Mouse (Mus musculus) limb, embryonic 14.5 days (tissue): ENCODE measurements at regions not wholly inside any gene's neighbourhood (a gene's known extent, or its start where the extent isn't known, plus 50 kb on each side); places are given as distances from the start of the nearest gene placed in this dataset.
A peak's percentile ranks its signal among the peaks of the same experiment; 100 is the strongest.

Source experiments
- ATAC-seq: fragments of 200-750 bp; cut with Nextera tagmentation; 2 replicates; pipeline ENCODE4 v1.8.0; 2017; ENCODE audit warnings: low read depth, moderate number of reproducible peaks, moderate TSS enrichment; ENCODE audit not compliant: low FRiP score
- DNase-seq: peaks from one replicate; pipeline ENCODE4 v3.0.0-alpha.2; 2015; ENCODE audit warnings: low spot score
- H3K27ac ChIP-seq: fragments of 300-500 bp; sonication (generic); replicated peaks from 2 replicates; pipeline ENCODE4 v1.5.1; 2014; ENCODE audit warnings: low read depth, mild to moderate bottlenecking, low read length, moderate library complexity, mixed read lengths
- H3K27me3 ChIP-seq: fragments of 300-500 bp; sonication (generic); 2 replicates; pipeline ENCODE4 v1.6.1; 2014; ENCODE audit warnings: low read length, mixed read lengths; ENCODE audit not compliant: control insufficient read depth, insufficient read depth
- H3K36me3 ChIP-seq: fragments of 300-500 bp; sonication (generic); 2 replicates; pipeline ENCODE4 v1.6.1; 2014; ENCODE audit warnings: mild to moderate bottlenecking, low read length, moderate library complexity, mixed read lengths; ENCODE audit not compliant: control insufficient read depth, insufficient read depth
- H3K4me1 ChIP-seq: fragments of 300-500 bp; sonication (generic); 2 replicates; pipeline ENCODE4 v1.6.1; 2014; ENCODE audit warnings: antibody characterized with exemption, low read length, mixed read lengths; ENCODE audit not compliant: control insufficient read depth, insufficient read depth
- H3K4me2 ChIP-seq: fragments of 300-500 bp; sonication (generic); replicated peaks from 2 replicates; pipeline ENCODE4 v1.6.1; 2014; ENCODE audit warnings: low read depth, mild to moderate bottlenecking, low read length, moderate library complexity; ENCODE audit not compliant: severe bottlenecking
- H3K4me3 ChIP-seq: fragments of 300-500 bp; sonication (generic); replicated peaks from 2 replicates; pipeline ENCODE4 v1.5.1; 2014; ENCODE audit warnings: low read length
- H3K9ac ChIP-seq: fragments of 300-500 bp; sonication (generic); 2 replicates; pipeline ENCODE4 v1.6.1; 2014; ENCODE audit warnings: mild to moderate bottlenecking, low read depth, low read length, moderate library complexity; ENCODE audit not compliant: severe bottlenecking
- H3K9me3 ChIP-seq: fragments of 300-500 bp; sonication (generic); 2 replicates; pipeline ENCODE4 v1.6.1; 2016; ENCODE audit warnings: low read length; ENCODE audit not compliant: control insufficient read depth
- POLR2A ChIP-seq: fragments of 200-500 bp; IDR thresholded peaks from 2 replicates; pipeline ENCODE4 v1.8.0; 2012; ENCODE audit warnings: inconsistent platforms, mild to moderate bottlenecking, moderate library complexity, borderline replicate concordance; ENCODE audit not compliant: insufficient read depth, insufficient read length; ENCODE audit errors: extremely low read depth
- WGBS: fragments of 180-500 bp; shearing (Covaris S2); extraction: QIAGEN DNeasy Blood & Tissue Kit; methylation state at CpG from one replicate; pipeline ENCODE4 v1.1.7; 2014; 5-methylcytosine and 5-hydroxymethylcytosine counted together

DNA sequence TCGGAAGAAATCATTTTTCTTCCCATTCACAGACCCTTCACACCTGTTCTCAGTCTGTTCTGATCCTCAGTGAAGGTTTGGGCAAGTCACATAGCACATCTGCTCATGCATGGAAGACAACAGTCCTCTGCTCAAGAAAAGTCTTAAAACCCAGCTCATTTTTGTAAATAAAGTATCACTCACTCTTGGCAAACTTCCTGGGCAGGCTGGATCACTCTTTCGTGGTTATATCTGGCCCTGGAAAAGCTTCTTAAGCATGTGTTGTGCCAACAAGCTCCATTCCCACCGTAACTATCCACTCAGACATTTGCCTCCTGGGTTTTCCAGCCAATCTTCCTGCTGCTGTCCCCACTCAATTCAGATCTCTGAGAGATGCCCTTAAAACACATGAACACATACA lies 103.2 kb upstream of the Cep85l start:
- DNase-seq, result no peak
- Histone ChIP-seq H3K4me2 (no peak overlapping the region), H3K4me3 (no peak overlapping the region), H3K9ac (no peak overlapping the region), H3K4me1 (no peaks in the 10 kb centered on the region), H3K27ac (no peak overlapping the region), H3K27me3 (no peaks in the 10 kb centered on the region), H3K36me3 (no peaks in the 10 kb centered on the region), H3K9me3 (no peaks in the 10 kb centered on the region)
- no peak for ATAC-seq
- TF ChIP-seq POLR2A, result no peak
- WGBS, result 74% methylated on average over 3 of the region's 3 CpGs

DNA sequence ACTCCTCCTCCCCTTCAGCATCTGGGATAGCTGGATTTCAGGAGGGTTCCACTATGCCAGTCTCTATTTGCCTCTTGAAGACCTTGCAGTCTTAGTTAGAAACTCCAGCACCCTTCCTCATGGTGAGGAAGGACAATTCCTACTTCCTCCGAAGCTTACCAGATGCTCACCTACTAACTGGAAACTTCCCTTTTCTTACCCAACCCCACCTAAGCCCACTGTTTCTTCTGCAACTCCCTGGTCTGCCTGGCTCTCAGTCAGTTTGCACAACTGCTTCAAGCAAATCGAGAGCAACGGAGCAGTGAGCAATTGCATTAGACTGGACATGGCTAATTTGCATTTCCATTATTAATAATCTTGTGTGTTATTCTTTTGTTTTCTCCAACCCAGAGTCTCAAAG lies 90.5 kb upstream of the Cep85l start:
- DNase-seq (no peak), ATAC-seq (no peak)
- Histone ChIP-seq H3K4me3 (no peak overlapping the region), H3K27ac (no peak overlapping the region), H3K4me2 (no peak overlapping the region), H3K9ac (no peak overlapping the region), H3K27me3 (no peaks in the 10 kb centered on the region), H3K9me3 (peaks cover 16% of the 10 kb centered on the region), H3K4me1 (no peaks in the 10 kb centered on the region), H3K36me3 (no peaks in the 10 kb centered on the region)
- TF ChIP-seq POLR2A, result no peak
- WGBS, result 90% methylated on average over 3 of the region's 3 CpGs

DNA sequence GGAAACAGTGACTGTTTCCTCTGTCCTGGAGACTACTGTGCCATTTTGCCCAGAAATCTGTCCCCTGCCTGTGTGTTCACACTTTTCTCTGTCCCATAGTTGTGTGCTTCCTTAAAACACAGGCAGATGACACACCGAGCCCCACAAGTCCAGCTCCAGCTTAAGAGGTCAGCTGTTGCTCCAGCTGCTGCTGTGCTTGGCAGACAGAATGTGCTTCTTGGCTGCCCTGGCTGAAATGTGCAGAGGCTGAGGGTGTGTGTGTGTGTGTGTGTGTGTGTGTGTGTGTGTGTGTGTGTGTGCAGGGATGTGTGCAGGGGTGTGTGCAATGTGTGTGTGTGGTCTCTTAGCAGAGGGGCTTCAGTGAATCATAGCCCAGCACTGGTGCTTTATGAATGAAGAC lies 89.9 kb upstream of the Cep85l start:
- TF ChIP-seq POLR2A, result no peak
- 69% methylated on average over 1 of the region's 1 CpGs for WGBS
- Histone ChIP-seq H3K27ac (no peak overlapping the region), H3K4me3 (no peak overlapping the region), H3K9me3 (peaks cover 16% of the 10 kb centered on the region), H3K36me3 (no peaks in the 10 kb centered on the region), H3K4me2 (no peak overlapping the region), H3K9ac (no peak overlapping the region), H3K27me3 (no peaks in the 10 kb centered on the region), H3K4me1 (no peaks in the 10 kb centered on the region)
- DNase-seq (peak; percentile 43), ATAC-seq (0 out of 2 replicates have a peak, but pooled peaks have one; percentile 19)

DNA sequence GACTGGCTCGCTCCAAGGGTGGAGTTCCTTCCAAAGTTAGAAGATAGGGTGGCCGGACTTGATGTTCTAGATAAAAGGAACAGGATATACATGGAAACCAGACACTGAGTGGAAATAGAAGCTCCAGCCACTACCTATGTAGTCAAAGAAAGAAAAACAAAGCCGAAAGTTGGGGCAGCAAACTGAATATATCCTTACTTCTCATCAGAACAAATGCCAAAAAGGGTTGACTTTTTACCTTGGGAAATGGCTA lies 88.5 kb upstream of the Cep85l start:
- Histone ChIP-seq H3K4me2 (no peak overlapping the region), H3K4me3 (no peak overlapping the region), H3K9me3 (peaks cover 16% of the 10 kb centered on the region), H3K4me1 (no peaks in the 10 kb centered on the region), H3K9ac (no peak overlapping the region), H3K36me3 (no peaks in the 10 kb centered on the region), H3K27me3 (no peaks in the 10 kb centered on the region), H3K27ac (no peak overlapping the region)
- DNase-seq (no peak), ATAC-seq (no peak)
- WGBS, result 94% methylated on average over 3 of the region's 3 CpGs
- TF ChIP-seq POLR2A, result no peak

DNA sequence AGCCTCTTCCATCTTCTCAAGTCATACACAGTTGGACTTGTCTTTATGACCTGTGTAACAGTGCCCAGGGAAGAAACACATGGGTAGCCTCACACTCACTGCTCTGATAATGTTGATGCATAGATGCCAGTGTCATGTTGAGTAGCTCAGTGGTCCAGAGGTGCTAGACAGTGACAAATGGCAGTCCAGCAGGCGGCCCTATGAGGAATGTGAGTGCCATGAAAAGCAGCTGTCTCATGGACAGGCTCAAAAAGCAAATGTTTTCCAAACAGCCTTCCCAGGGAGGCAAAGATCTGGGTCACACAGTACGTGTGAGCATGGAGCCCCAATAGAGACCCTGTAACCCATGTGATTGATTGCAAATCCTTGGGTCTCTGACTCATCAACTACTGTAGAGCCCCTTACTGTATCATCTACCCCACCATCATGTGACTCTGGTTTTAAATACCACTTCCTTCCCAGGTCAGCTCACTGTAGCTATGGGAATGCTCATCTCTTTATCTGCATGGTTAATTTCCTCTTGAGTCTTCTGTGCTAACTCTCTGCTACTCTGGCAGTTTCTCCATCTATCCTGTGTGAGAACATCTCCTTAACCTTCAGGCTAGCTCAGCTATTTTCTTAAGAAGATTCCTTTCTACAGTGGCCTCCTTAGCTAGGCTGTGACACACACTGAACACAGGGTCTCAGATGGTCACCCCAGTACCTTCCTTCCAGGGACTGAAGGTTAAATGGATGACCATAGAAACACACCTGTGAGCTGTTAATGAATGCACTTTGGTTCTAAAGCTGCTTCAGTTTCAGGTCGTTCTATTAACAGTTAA lies 87.9 kb upstream of the Cep85l start:
- no peak for TF ChIP-seq POLR2A
- ATAC-seq, result no peak
- WGBS, result 67% methylated on average over 3 of the region's 3 CpGs
- Histone ChIP-seq H3K27ac (no peak overlapping the region), H3K4me1 (no peaks in the 10 kb centered on the region), H3K4me2 (no peak overlapping the region), H3K9ac (no peak overlapping the region), H3K27me3 (no peaks in the 10 kb centered on the region), H3K36me3 (no peaks in the 10 kb centered on the region), H3K4me3 (no peak overlapping the region), H3K9me3 (peaks cover 16% of the 10 kb centered on the region)
- DNase-seq, result no peak

DNA sequence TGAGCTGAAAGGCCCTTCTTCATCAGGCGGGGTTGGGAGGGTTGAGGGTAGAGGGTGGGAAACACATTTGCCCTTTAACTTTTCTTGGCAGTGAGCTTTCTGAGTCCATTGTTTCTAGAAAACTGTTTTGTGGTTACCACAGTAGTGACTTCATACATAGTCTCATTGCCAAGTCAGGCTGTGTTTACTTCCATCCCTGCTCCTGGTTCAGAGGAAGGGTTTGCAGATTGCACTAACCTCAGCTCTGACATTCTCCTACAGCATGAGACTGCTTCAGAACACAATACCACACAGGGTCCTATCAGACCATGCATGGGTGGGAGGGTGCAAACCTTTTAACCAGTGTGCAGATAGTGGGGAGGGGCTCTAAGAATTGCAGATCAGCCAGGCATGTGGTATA lies 87.1 kb upstream of the Cep85l start:
- WGBS, result 70% methylated on average over 1 of the region's 1 CpGs
- no peak overlapping the region for H3K4me2 ChIP-seq
- no peak overlapping the region for H3K4me3 ChIP-seq
- H3K4me1 ChIP-seq, result no peaks in the 10 kb centered on the region
- H3K36me3 ChIP-seq, result no peaks in the 10 kb centered on the region
- 0 out of 2 replicates have a peak, but pooled peaks have one; percentile 36 for ATAC-seq
- H3K9me3 ChIP-seq, result peaks cover 10% of the 10 kb centered on the region
- DNase-seq, result peak; percentile 52
- no peak for TF ChIP-seq POLR2A
- H3K27ac ChIP-seq, result no peak overlapping the region
- H3K27me3 ChIP-seq, result no peaks in the 10 kb centered on the region
- no peak overlapping the region for H3K9ac ChIP-seq
